Mouse (Mus musculus) urinary bladder, postnatal 14 days (tissue): Measurements from ENCODE around the gene Trim26.
"Not testable (repeated sequence)": the region's sequence is repeated elsewhere in the genome, so short reads cannot be mapped to it uniquely, and the experiment has no call there.

Experiments
- DNase-seq: peaks from one replicate; pipeline ENCODE4 v3.0.0; 2021; ENCODE audit warnings: low spot score

Trim26 gene

GRCm38 (mm10) chr17:36836874-36837647, at the start of gene Trim26:
Gene Trim26, plus strand, starts transcription at chr17:36837134.
- peak; percentile 97 for DNase-seq

- DNase-seq, result no peak
Measured at GRCm38 (mm10) chr17:36788351-36788750, 48.6 kb upstream of the Trim26 start.

- peak; percentile 60 for DNase-seq
Measured at GRCm38 (mm10) chr17:36788801-36789200, 48.1 kb upstream of the Trim26 start.

GRCm38 (mm10) chr17:36799493-36799892, 37.4 kb upstream of the Trim26 start:
- DNase-seq, result no peak

GRCm38 (mm10) chr17:36799921-36800462, 36.9 kb upstream of the Trim26 start:
- DNase-seq, result not testable (repeated sequence)

- DNase-seq, result no peak
Measured at GRCm38 (mm10) chr17:36811871-36812270, 25.1 kb upstream of the Trim26 start, which contains the start of gene H2-M10.6. Gene H2-M10.6, plus strand, starts transcription at chr17:36812171.

- DNase-seq, result peak; percentile 65
Measured at GRCm38 (mm10) chr17:36824005-36824404, 12.9 kb upstream of the Trim26 start.

- no peak for DNase-seq
Measured at GRCm38 (mm10) chr17:36825525-36825924, 11.4 kb upstream of the Trim26 start.

GRCm38 (mm10) chr17:36826002-36826401, 10.9 kb upstream of the Trim26 start:
- peak; percentile 92 for DNase-seq

GRCm38 (mm10) chr17:36828488-36828887, 8.4 kb upstream of the Trim26 start:
- DNase-seq, result no peak

- no peak for DNase-seq
Measured at GRCm38 (mm10) chr17:36830470-36830869, 6.5 kb upstream of the Trim26 start.

GRCm38 (mm10) chr17:36832694-36833093, 4.2 kb upstream of the Trim26 start:
- DNase-seq, result no peak

GRCm38 (mm10) chr17:36835591-36836426, 1.1 kb upstream of the Trim26 start:
- peak; percentile 68 for DNase-seq

- DNase-seq, result no peak
Measured at GRCm38 (mm10) chr17:36836427-36836812, 514 bp upstream of the Trim26 start.

GRCm38 (mm10) chr17:36839001-36839400, 2.1 kb downstream of the Trim26 start:
- DNase-seq, result no peak

- DNase-seq, result no peak
Measured at GRCm38 (mm10) chr17:36839931-36840330, 3.0 kb downstream of the Trim26 start.

- no peak for DNase-seq
Measured at GRCm38 (mm10) chr17:36840961-36841445, 4.1 kb downstream of the Trim26 start.

- DNase-seq, result no peak
Measured at GRCm38 (mm10) chr17:36843696-36844095, 6.8 kb downstream of the Trim26 start.

GRCm38 (mm10) chr17:36844286-36844719, 7.4 kb downstream of the Trim26 start:
- no peak for DNase-seq

GRCm38 (mm10) chr17:36844725-36845124, 7.8 kb downstream of the Trim26 start:
- no peak for DNase-seq

GRCm38 (mm10) chr17:36848911-36849310, 12.0 kb downstream of the Trim26 start:
- DNase-seq, result no peak

GRCm38 (mm10) chr17:36849992-36850391, 13.1 kb downstream of the Trim26 start:
- no peak for DNase-seq
